Mouse (Mus musculus) limb, embryonic 14.5 days (tissue): ENCODE data around the gene Katnal1. TPM values are rescaled to one million over a fixed set of nuclear protein-coding genes. Genes with fewer than 3 reads are reported as not detected.

ENCODE experiments used
- ATAC-seq: fragments of 200-750 bp; cut with Nextera tagmentation; 2 replicates; pipeline ENCODE4 v1.8.0; 2017; ENCODE audit warnings: low read depth, moderate number of reproducible peaks, moderate TSS enrichment; ENCODE audit not compliant: low FRiP score
- DNase-seq: peaks from one replicate; pipeline ENCODE4 v3.0.0-alpha.2; 2015; ENCODE audit warnings: low spot score
- H3K27ac ChIP-seq: fragments of 300-500 bp; sonication (generic); replicated peaks from 2 replicates; pipeline ENCODE4 v1.5.1; 2014; ENCODE audit warnings: low read depth, mild to moderate bottlenecking, low read length, moderate library complexity, mixed read lengths
- H3K27me3 ChIP-seq: fragments of 300-500 bp; sonication (generic); 2 replicates; pipeline ENCODE4 v1.6.1; 2014; ENCODE audit warnings: low read length, mixed read lengths; ENCODE audit not compliant: control insufficient read depth, insufficient read depth
- H3K36me3 ChIP-seq: fragments of 300-500 bp; sonication (generic); 2 replicates; pipeline ENCODE4 v1.6.1; 2014; ENCODE audit warnings: mild to moderate bottlenecking, low read length, moderate library complexity, mixed read lengths; ENCODE audit not compliant: control insufficient read depth, insufficient read depth
- H3K4me1 ChIP-seq: fragments of 300-500 bp; sonication (generic); 2 replicates; pipeline ENCODE4 v1.6.1; 2014; ENCODE audit warnings: antibody characterized with exemption, low read length, mixed read lengths; ENCODE audit not compliant: control insufficient read depth, insufficient read depth
- H3K4me2 ChIP-seq: fragments of 300-500 bp; sonication (generic); replicated peaks from 2 replicates; pipeline ENCODE4 v1.6.1; 2014; ENCODE audit warnings: low read depth, mild to moderate bottlenecking, low read length, moderate library complexity; ENCODE audit not compliant: severe bottlenecking
- H3K4me3 ChIP-seq: fragments of 300-500 bp; sonication (generic); replicated peaks from 2 replicates; pipeline ENCODE4 v1.5.1; 2014; ENCODE audit warnings: low read length
- H3K9ac ChIP-seq: fragments of 300-500 bp; sonication (generic); 2 replicates; pipeline ENCODE4 v1.6.1; 2014; ENCODE audit warnings: mild to moderate bottlenecking, low read depth, low read length, moderate library complexity; ENCODE audit not compliant: severe bottlenecking
- H3K9me3 ChIP-seq: fragments of 300-500 bp; sonication (generic); 2 replicates; pipeline ENCODE4 v1.6.1; 2016; ENCODE audit warnings: low read length; ENCODE audit not compliant: control insufficient read depth
- POLR2A ChIP-seq: fragments of 200-500 bp; IDR thresholded peaks from 2 replicates; pipeline ENCODE4 v1.8.0; 2012; ENCODE audit warnings: inconsistent platforms, mild to moderate bottlenecking, moderate library complexity, borderline replicate concordance; ENCODE audit not compliant: insufficient read depth, insufficient read length; ENCODE audit errors: extremely low read depth
- WGBS: fragments of 180-500 bp; shearing (Covaris S2); extraction: QIAGEN DNeasy Blood & Tissue Kit; methylation state at CpG from one replicate; pipeline ENCODE4 v1.1.7; 2014; 5-methylcytosine and 5-hydroxymethylcytosine counted together
- polyA plus RNA-seq, 2 experiments: library from polyadenylated mRNA; depleted of rRNA in 1 of 2; stranded (reverse) in 1 of 2; unstranded in 1 of 2; fragments of >200 nt; fragmentation: Nextera tagmentation in 1 of 2; extraction: Ambion mirVana in 1 of 2; gene quantifications; 2 replicates each; pipeline versions ENCODE4 v1.2.1 to v1.2.3; 2012 to 2014

The Katnal1 gene
- polyA plus RNA-seq, 2 experiments = 12.9 to 13.3 TPM

- TF ChIP-seq POLR2A = no peak
- H3K4me1 ChIP-seq = no peaks in the 10 kb centered on the region
- peaks cover 25% of the 10 kb centered on the region for H3K36me3 ChIP-seq
- no peak for DNase-seq
- H3K9me3 ChIP-seq = no peaks in the 10 kb centered on the region
- no peak overlapping the region for H3K4me2 ChIP-seq
- no peaks in the 10 kb centered on the region for H3K27me3 ChIP-seq
- H3K9ac ChIP-seq = no peak overlapping the region
- no peak overlapping the region for H3K4me3 ChIP-seq
- ATAC-seq = 0 out of 2 replicates have a peak, but pooled peaks have one; percentile 5
- 81% methylated on average over 17 of the region's 17 CpGs for WGBS
- no peak overlapping the region for H3K27ac ChIP-seq
Observed at GRCm38 (mm10) chr5:148908191-148909056, 20.7 kb downstream of the Katnal1 start.

GRCm38 (mm10) chr5:148906305-148906704, 22.8 kb downstream of the Katnal1 start:
- Histone ChIP-seq H3K4me3 (no peak overlapping the region), H3K9me3 (no peaks in the 10 kb centered on the region), H3K36me3 (peaks cover 27% of the 10 kb centered on the region), H3K27me3 (no peaks in the 10 kb centered on the region), H3K4me1 (no peaks in the 10 kb centered on the region), H3K27ac (no peak overlapping the region), H3K4me2 (no peak overlapping the region), H3K9ac (no peak overlapping the region)
- DNase-seq (no peak), ATAC-seq (no peak)
- no peak for TF ChIP-seq POLR2A
- WGBS = 91% methylated on average over 4 of the region's 4 CpGs

- ATAC-seq (no peak), DNase-seq (peak; percentile 64)
- TF ChIP-seq POLR2A = no peak
- no peaks in the 10 kb centered on the region for H3K9me3 ChIP-seq
- H3K4me2 ChIP-seq = no peak overlapping the region
- no peaks in the 10 kb centered on the region for H3K4me1 ChIP-seq
- H3K27ac ChIP-seq = no peak overlapping the region
- no peak overlapping the region for H3K4me3 ChIP-seq
- WGBS = 65% methylated on average over 6 of the region's 6 CpGs
- H3K27me3 ChIP-seq = no peaks in the 10 kb centered on the region
- H3K9ac ChIP-seq = no peak overlapping the region
- H3K36me3 ChIP-seq = peaks cover 29% of the 10 kb centered on the region
Observed at GRCm38 (mm10) chr5:148904846-148905245, 24.3 kb downstream of the Katnal1 start.

GRCm38 (mm10) chr5:148899361-148899760, 29.8 kb downstream of the Katnal1 start:
- no peak overlapping the region for H3K4me2 ChIP-seq
- no peaks in the 10 kb centered on the region for H3K4me1 ChIP-seq
- 92% methylated on average over 7 of the region's 7 CpGs for WGBS
- TF ChIP-seq POLR2A = no peak
- peaks cover 30% of the 10 kb centered on the region for H3K36me3 ChIP-seq
- H3K27ac ChIP-seq = no peak overlapping the region
- no peak overlapping the region for H3K4me3 ChIP-seq
- no peaks in the 10 kb centered on the region for H3K9me3 ChIP-seq
- no peaks in the 10 kb centered on the region for H3K27me3 ChIP-seq
- DNase-seq (no peak), ATAC-seq (no peak)
- no peak overlapping the region for H3K9ac ChIP-seq

GRCm38 (mm10) chr5:148897941-148898417, 31.1 kb downstream of the Katnal1 start:
- no peak overlapping the region for H3K4me3 ChIP-seq
- H3K36me3 ChIP-seq = peaks cover 29% of the 10 kb centered on the region
- H3K4me1 ChIP-seq = no peaks in the 10 kb centered on the region
- no peak for ATAC-seq
- no peak overlapping the region for H3K4me2 ChIP-seq
- H3K27ac ChIP-seq = no peak overlapping the region
- no peaks in the 10 kb centered on the region for H3K9me3 ChIP-seq
- no peaks in the 10 kb centered on the region for H3K27me3 ChIP-seq
- H3K9ac ChIP-seq = no peak overlapping the region
- DNase-seq = no peak
- WGBS = 78% methylated on average over 12 of the region's 12 CpGs
- TF ChIP-seq POLR2A = no peak
